Mouse (Mus musculus) left cerebral cortex, postnatal 4 days (tissue): ENCODE data around the gene Nptxr. TPM values are rescaled to one million over a fixed set of nuclear protein-coding genes. Genes with fewer than 3 reads are reported as not detected.
A peak's percentile ranks its signal among the peaks of the same experiment; 100 is the strongest.
"Not testable (repeated sequence)": the region's sequence is repeated elsewhere in the genome, so short reads cannot be mapped to it uniquely, and the experiment has no call there.

ENCODE experiments used
- DNase-seq: peaks from one replicate; pipeline ENCODE4 v3.0.0-alpha.2; 2022
- intact Hi-C: fragments of 180-260 bp; cut with DNase I; formaldehyde crosslinking; loops from one replicate; pipeline ENCODE4 v1.15.1; 2025
- total RNA-seq, 2 experiments: library from RNA; stranded (reverse); gene quantifications; 2 replicates each; pipeline ENCODE4 v1.2.3; 2021

Gene Nptxr
- total RNA-seq, 2 experiments from 2014 or later = 240 to 277 TPM

DNA sequence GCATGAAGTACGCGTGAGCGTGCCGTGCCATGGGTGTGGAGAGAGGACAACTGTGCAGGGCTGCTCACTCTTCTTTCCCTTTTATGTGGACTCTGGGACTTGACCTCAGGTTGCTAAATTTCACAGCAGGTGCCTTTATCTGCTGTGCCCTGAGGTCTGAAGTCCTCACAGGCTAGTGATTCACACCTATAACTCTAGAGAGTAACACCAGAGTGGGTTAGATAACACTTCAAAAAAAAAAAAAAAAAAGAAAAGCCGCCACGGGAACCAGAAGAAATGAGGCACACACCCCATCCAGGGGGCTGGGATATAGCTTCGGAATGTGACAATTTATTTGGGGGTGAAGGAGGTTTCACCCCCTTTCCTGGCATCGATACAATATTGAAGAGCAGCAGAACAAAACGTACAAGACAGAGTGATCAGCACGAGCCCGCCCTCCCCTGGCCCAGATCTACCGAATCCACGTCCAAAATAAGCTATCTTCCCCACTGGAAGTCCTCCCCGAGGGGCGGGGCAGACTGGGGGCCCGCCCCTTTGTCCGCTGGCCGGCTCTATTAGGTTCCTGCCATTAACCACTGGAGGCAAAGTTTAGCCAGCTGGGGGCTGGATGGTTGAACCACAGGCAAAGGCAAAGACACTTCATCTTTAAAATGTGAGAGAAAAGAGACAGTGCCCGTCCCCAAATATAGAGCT, 19.2 kb upstream of the Nptxr start:
- intact Hi-C loops = loop anchor here (10.0 kb wide), 1 partner anchor 91 kb away; no protein-coding TSS in a partner anchor
- DNase-seq = no peak

DNA sequence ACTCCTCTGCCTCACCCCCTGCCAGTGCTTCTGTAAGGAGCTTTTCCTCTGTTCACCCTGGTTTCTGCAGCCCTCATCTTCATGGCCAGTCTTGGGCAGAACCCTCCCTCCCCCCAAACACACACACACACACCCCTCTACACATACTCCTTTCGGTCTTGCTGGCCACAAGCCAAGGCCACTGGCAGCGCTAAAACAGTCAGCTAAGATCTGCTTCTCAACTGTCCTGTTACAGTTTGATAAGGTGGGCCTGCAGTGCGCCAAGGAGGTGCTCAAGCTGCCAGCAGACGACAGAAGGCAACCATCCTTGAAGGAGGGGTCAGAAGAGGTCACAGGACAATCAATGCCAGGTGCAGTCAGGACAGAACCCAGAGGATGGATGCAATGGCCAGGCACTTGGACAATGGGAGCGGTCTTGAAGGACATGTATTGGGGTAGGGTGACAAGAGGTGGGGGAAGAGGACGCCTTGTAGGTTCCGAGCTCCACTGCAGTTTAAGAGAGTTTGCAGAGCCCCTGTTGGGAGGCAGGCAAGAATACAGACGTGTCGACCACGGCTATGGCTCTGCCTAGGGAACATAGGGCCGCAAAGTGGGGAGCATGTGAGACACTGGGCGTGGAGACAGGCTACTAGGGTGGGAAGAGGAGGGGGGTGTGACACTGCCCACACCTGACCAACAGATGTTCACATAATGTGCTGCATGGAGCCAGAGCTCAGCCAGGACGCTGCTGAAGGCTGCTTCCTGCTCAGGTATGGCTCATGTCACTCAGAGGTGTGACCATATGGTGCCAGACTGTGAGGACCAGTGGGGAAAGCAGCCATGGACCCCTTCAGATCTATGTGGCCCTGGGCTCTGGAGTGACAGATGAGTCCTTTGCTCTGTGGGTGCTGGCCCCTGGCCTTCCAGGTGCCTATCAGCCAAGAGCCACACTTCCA, 18.0 kb upstream of the Nptxr start:
- DNase-seq = peak; percentile 49
- intact Hi-C loops = loop anchor here (10.0 kb wide), 1 partner anchor 92 kb away; no protein-coding TSS in a partner anchor

GRCm38 (mm10) chr15:79818325-79818724, 13.8 kb upstream of the Nptxr start:
- DNase-seq = no peak

DNA sequence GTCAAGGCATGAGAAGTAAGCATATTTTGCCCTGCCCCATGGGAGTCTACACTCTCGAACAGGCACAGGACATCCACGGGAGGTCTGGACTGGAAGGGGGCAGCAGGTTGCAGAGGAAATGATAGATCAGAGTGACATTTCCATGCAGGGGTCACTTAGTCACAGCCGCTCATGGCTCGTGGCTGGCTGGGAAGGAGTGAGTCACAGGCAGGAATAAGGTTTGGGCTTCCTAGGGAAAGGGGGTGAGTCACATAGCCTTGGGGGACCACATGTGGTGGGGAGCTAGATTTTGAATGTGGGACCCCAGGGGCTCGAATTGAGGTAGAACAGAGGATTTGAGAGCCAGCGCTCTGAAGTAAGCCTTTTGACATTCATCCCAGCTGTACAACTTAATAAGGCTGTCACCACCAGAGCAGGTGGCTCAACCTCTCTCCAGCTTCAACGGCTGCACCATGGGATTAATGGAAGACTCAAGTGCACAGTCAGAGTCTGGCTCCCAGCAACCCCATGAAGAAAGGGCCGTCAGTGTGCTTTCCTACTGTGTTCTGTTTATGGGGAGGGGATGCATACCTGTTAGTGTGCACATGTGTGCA, 9.2 kb upstream of the Nptxr start:
- intact Hi-C loops = no loop called here
- DNase-seq = no peak

More at GRCm38 (mm10) chr15:79818325-79818724, 13.8 kb upstream of the Nptxr start:
- intact Hi-C loops = no loop called here

DNA sequence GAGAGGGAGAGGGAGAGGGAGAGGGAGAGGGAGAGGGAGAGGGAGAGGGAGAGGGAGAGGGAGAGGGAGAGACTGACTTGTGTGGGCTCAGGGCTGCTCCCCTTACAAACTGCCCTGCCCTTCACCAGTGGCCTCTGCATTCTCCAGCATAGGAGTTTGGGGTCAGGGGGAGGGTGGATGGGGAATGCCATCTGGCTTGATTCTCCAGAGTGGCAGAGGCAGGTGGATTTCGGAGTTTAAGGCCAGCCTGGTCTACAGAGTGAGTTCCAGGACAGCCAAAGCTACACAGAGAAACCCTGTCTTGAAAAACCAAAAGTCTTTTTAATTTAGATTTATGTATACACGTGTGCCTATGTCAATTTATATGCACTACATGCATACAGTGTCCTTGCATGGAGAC, 8.3 kb upstream of the Nptxr start:
- DNase-seq, intact Hi-C loops: not testable (repeated sequence)

DNA sequence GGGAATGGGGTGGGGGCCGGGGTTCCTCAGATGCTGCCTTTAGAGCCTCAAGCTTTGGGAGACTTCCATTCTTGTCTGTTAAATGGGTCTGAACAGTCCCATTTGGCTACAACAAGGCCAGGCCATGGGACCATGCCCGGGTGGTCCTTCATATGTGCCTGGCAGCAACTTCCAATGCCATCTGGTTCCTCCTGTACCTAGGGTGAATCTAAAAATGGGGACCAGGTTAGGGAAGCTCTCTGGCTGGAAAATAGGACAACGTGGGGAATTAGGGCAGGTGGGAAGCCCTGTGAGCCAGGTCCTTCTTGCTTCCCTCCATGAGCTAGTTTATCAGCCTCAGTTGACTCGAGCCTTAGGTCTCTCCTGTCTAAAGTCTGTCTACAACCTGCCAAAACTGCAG, 6.4 kb upstream of the Nptxr start:
- intact Hi-C loops = no loop called here
- no peak for DNase-seq

DNA sequence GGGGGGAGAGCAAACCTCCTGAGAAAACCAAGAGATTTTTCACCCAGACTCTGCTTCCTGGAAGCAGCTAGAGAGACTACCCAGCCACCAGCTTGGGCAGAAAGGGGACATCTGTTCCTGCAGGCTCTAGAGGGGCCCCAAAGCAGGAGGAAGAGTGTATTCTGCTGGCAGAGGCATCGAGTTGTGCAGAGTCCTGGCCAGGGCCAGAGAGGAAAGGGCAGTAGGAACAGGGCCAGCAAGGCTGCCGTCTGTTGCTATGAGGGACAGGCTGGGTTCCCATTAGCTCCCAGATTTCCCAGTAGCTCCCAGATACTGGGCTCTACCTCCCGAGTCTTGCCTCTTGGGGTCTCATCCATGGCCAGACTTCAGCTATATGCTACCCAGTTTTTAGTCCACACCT, 5.5 kb upstream of the Nptxr start:
- intact Hi-C loops = no loop called here
- DNase-seq = peak; percentile 84

- intact Hi-C loops = no loop called here
- DNase-seq = peak; percentile 38
Observed at GRCm38 (mm10) chr15:79808658-79809057, 4.1 kb upstream of the Nptxr start.

DNA sequence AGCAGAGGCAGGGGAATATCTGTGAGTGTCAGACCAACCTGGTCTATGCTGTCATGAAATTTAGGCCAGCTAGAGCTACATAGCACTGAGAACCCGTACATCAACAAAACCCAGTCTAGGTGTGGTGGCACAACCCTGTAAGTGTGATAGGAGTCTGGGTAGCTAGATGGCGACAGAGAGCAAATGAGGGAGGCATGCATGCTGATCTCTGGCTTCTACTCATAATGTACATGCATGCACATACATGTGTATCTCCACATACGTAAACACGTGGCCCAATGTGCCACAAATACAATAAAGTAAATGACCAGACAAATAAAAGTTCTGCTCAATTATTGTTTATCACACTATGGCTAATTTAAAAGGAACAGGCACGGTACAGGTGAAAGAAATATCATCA, 3.5 kb upstream of the Nptxr start:
- peak; percentile 64 for DNase-seq
- intact Hi-C loops = no loop called here

- intact Hi-C loops = no loop called here
- DNase-seq = no peak
Observed at GRCm38 (mm10) chr15:79807050-79807449, 2.5 kb upstream of the Nptxr start.

DNA sequence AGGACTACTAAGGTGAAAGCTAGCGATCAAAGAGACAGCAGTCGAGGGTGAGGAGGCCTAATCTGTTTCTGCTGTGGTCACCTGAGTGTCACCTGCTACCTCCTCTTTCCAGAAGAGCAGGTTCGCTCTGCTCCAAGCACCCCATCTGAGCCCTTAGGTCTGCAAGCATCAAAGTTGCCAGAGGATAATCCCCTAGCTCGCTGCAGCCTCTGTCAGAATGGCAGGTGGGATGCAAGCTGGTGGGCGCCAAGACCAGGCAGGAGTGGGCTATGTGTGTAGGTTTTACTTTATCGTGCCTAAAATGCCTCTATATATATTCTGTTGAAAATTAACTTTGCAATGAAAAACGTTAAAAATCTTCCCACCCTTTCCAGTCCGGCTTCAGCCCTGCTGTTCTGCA, 680 bp upstream of the Nptxr start:
- intact Hi-C loops = no loop called here
- no peak for DNase-seq

DNA sequence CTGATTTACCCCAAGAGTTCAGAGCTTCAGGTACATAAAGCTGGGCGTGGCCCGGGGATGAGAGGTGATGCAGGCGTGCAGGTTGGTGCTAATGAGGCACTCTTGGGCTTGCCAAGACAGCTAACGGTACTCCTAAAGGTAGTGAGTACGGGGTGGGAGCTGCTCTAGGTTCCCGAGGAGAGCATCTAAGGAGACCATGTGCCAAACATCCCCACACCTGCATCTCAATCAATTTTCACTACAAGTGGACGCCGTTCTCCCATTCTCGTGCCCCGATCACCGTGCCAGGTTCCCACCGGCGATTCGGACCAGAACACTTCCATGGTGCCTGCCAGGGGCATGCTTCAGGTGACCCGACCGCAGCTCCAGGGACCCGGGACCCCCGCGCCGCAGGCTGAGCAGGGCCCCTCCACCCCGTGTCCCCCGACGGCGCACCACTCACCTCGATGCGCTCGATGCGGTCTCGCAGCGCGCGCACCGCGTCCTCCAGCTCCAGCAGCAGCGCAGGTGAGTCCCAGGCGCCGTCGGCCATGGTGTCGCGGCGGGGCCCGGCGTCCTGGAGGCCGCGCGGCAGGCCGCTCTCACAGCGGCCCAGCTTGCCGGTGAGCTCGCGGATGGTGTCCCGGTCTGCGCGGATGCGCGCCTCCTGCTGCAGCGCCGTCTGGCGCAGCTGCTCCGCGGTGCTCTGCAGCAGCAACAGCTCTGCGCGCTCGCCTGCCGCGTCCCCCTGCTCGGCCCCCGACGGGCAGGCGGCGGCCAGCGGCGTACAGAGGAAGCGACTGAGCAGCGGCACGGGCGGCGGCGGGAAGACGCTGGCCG, 824 bp downstream of the Nptxr start:
- intact Hi-C loops = no loop called here
- DNase-seq = no peak

DNA sequence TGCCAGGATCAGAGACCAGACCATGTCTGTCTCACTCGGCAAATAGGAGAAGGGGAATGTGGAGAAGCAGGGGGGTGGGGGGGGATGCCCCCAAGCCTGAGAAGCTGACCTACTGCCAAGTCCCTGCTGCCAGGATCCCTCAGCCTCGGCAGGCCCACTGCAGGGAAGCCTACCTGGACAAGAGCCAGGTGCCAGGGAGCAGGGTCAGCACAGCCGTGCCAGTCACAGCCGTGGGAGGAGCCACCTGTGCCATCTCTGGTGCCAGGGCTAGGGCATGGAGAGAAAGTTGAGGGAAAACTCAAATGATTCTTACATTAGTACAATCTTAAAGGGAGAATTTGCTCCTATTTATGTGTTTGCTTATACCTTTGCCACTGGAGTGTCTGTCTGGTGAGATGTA, 2.3 kb downstream of the Nptxr start:
- intact Hi-C loops = no loop called here
- peak; percentile 76 for DNase-seq

DNA sequence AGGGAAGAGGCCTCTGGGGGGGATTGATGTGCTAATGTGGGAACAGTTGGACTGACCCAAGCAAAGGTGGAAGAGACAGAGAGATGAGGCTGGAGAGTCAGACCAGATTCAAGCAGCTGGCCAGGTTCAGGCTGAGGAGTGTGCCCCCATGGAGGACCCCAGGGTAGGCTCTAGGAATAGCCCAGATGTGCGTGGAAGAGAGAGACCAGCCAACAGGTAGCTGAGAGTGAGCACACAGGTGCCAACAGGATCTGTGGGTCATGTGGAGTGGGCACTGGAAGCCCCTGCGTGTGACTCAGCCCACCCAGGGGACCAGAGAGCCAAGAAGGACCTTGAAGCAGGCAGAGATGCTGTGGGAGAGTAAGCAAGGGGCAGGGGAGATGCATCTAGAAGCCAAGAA, 2.9 kb downstream of the Nptxr start:
- no peak for DNase-seq
- intact Hi-C loops = no loop called here

- intact Hi-C loops = no loop called here
- DNase-seq = no peak
Observed at GRCm38 (mm10) chr15:79800701-79801100, 3.9 kb downstream of the Nptxr start.

DNA sequence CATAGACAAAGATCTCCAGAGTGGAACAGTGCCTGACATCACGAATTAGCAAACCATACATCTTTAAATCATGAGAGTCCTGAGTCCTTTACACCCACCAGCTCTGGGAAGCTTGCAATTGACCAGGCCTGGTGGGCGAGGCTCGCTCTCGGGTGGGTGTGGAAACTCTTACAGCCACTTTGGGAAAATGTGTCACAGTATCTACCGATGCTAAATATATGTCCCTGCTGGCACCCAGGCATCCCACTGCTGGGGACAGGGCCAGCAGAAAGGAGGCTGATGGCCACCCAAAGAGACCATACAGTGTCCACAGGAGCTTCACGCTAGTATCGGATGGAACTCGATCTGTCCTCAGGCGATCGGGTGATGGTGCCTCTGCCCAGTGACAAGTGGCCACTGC, 6.0 kb downstream of the Nptxr start:
- intact Hi-C loops = no loop called here
- no peak for DNase-seq

DNA sequence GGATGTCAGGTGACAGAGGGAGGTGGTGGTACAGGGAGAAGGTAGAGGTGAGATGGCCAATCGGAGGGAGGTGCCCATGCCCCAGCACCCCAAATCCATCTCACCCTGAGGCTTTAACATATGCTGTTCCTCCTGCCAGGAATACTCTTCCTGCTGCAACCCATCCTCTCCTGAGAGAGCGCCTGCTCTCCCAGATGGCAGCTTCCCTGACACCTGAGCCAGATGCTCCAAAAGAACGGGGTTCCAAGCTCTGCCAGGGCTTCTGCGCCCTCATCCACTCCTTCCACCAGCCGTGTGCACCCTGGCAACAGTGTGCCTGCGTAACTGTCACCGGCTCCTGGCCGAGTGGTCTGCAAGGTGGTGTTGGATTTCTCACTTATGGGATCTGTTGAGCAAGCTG, 6.9 kb downstream of the Nptxr start:
- intact Hi-C loops = no loop called here
- no peak for DNase-seq

DNA sequence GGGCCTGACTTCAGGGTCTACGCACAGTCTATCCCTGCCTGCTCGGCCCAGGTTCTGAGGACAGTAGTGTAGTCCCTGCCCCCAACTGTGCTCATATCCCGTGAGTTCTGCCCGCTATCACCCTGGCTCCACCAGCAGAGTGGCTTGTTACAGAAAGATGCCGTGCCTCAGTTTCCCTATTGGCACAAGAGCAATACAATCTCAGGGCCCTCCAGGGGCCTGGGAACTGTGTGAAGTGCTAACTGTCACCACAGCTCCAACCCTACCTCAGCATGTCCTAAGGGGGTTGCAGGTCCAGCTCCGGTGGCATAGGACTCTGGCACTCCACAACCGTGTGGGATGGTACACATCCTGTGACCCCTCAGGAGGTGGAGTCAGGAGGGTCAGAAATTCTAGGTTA, 7.5 kb downstream of the Nptxr start:
- intact Hi-C loops = no loop called here
- no peak for DNase-seq

DNA sequence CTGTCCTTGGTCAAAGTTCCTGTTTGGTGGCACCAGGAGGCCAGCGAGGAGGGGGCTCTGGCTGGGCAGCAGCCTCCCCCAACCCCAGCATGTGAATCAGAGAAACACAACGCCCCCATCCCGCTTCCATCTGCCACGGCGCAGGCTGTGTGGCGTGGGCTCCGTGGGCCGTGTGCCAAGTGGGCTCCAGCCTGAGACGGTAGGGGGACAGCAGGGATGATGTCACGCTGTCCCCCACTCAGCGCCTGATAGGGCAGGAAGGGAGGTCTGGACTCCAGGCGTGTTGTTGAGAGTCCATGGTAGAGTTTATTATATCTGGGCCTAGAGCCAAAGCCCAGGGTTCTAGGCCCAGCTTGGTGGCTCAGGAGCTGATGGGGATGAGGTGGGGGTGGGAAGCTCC, 8.3 kb downstream of the Nptxr start:
- intact Hi-C loops = no loop called here
- DNase-seq = peak; percentile 57

DNA sequence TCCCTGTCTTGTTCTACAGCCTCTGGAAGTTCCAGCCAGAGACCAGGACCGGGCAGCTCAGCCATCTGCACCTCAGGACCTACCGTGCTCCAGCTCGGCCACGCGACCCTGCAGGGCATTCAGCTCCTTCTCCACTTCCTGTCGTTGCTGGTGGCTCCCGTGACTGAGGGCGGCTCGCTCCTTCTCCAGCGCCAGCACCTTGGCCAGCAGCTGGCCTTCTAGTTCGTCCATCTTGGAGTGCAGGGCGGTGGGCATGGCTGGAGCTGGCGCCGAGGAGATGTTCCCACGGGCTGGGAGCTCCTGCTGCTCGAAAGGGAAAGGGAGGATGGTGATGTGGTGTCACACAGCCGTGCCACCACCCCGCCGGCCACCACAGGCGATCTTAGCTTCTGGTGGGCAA, 10.4 kb downstream of the Nptxr start:
- DNase-seq = no peak
- intact Hi-C loops = no loop called here

- intact Hi-C loops = no loop called here
- DNase-seq = no peak
Observed at GRCm38 (mm10) chr15:79793076-79793475, 11.5 kb downstream of the Nptxr start.
